Mouse (Mus musculus) cerebellum, adult 2 months (tissue): ENCODE data around the gene Cdiptos.

ENCODE experiments used
- CTCF ChIP-seq: fragments of 200-500 bp; IDR thresholded peaks from 2 replicates; pipeline ENCODE4 v1.5.1; 2011; ENCODE audit warnings: low read depth, mild to moderate bottlenecking, control low read depth, low read length, moderate library complexity, borderline replicate concordance; ENCODE audit not compliant: insufficient read depth
- POLR2A ChIP-seq: fragments of 200-500 bp; IDR thresholded peaks from 2 replicates; pipeline ENCODE4 v1.6.1; 2011; ENCODE audit warnings: low read length, control low read depth, borderline replicate concordance; ENCODE audit not compliant: insufficient read depth

DNA sequence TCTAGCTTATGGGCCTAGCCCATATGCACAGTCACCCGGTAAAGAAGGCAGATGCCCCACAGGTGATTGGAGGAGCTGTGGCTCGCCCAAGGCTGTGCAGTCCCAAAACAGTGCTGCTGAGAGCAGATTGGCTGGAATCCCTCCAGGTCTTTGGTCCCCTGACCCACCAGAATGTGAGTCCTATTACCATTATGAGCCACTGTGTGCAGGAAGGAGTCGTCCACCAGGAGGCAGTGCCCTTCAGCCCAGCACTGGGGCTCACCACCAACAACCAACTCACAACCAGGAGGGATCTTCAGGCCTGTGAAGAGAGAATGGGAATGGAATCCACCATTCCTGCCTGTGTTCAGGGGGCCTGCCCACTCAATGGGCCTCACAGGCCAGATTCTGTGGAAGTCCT, 29.4 kb downstream of the Cdiptos start:
- TF ChIP-seq CTCF (peak; percentile 77; the same call in 1 of the 2 replicates), POLR2A (no peak)
